Mouse (Mus musculus) kidney, adult 18-20 months (tissue): Measurements from ENCODE around the gene Acsm3.
A peak's percentile ranks its signal among the peaks of the same experiment; 100 is the strongest.
"Not testable (repeated sequence)": the region's sequence is repeated elsewhere in the genome, so short reads cannot be mapped to it uniquely, and the experiment has no call there.

Experiments used
- DNase-seq: peaks from one replicate; pipeline ENCODE4 v3.0.0; 2021

Gene Acsm3

GRCm38 (mm10) chr7:119760527-119760951 lies at the start of gene Acsm3:
Gene Acsm3, plus strand, starts transcription at chr7:119760923.
- DNase-seq, result peak; percentile 17

GRCm38 (mm10) chr7:119714111-119714510 lies 46.6 kb upstream of the Acsm3 start:
- DNase-seq, result no peak

DNA sequence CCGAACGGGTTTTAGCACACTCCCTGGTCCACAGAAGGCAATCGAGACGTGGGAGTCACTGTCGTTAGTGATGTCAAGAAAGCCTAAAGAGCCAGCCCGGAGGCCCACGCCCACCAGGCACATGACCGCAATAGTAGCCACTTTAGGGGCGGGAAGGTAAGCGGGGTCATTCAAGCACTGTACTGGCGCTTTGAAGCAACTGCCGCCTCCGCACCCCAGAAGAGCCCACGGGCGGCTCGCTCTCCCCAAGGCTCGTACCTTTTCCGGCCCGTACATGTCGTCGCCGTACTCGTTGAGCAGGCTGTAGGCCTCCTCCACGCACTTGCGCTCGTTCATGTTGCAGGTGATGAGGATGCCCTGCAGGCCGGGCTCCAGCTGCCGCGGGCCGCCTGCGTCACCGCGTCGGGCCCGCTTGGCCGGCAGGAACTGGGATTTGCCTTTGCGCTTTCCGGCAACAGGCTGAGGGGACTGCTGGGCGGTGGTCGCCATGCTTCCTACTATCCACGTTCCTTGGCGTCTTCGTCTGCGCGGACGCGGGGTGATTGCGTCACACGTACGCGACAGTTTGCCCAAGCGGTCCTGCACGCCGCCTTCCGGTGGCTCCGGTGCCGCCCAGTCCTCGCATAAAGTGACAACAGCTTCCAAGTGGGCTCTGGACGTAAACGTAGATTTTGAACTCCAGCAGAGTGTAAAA lies 40.3 kb upstream of the Acsm3 start, which contains the start of gene Thumpd1:
Thumpd1 (minus strand) TSS at position 546 of the 694 bp plus-strand sequence.
- peak; percentile 94 for DNase-seq

GRCm38 (mm10) chr7:119720947-119721310 lies 39.8 kb upstream of the Acsm3 start:
- no peak for DNase-seq

DNA sequence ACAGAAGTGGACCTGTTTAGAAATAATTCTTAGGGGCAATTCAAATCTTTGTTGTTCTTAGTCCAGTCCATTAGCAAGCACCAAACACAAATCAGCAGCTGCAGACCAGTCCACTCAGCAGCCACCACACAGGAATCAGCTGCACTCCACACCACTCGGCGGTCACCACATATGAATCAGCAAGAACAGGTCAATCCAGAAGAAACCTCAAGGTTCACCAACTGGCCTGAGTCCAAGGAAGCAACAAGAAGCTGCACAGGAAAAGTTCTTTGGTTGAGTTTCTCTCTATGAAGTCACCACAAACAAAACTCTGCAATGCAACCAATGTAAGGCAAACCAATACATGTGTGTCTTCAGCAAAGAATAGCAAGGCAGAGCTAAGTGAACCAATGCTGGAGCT lies 33.1 kb upstream of the Acsm3 start:
- no peak for DNase-seq

DNA sequence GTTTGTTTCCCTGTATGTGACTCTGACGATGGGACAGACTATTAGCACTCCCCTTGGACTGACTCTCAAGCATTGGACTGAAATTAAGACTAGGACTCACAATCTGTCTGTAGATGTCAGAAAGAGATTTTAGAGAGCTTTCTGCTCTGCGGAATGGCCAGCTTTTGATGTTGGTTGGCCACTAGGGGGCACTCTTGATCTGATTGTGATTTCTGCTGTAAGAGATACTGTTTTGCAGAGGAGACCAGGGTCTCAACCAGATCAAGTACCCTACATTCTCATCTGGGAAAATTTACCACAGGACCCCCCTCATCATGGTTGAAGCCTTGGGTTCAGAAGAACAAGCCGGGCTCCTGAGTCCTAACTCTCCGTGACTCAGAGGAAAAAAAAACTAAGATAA lies 29.5 kb upstream of the Acsm3 start:
- not testable (repeated sequence) for DNase-seq

GRCm38 (mm10) chr7:119738877-119739276 lies 21.8 kb upstream of the Acsm3 start:
- no peak for DNase-seq

DNA sequence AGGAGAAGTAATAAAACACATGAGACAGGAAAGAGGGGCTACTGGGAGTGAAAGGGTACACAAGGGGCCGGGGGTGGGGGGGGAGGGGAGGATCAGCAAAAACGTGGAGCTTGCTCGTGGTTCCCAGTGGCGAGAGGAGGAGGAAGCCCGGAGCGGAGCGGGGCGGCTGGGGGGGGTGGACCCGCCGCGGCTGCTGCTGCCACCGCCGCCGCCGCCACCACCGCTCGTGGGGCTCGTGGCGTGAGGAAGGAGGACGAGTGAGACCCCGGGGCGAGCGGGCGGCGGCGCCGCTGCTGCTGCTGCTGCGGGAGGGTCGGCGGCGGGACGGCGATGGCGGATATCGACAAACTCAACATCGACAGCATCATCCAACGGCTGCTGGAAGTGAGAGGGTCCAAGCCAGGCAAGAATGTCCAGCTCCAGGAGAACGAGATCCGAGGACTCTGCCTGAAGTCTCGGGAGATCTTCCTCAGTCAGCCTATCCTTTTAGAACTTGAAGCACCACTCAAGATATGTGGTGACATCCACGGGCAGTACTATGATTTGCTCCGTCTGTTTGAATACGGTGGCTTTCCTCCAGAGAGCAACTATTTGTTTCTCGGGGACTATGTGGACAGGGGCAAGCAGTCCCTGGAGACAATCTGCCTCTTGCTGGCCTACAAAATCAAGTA lies 20.8 kb upstream of the Acsm3 start:
- not testable (repeated sequence) for DNase-seq

GRCm38 (mm10) chr7:119744321-119744720 lies 16.4 kb upstream of the Acsm3 start:
- no peak for DNase-seq

DNA sequence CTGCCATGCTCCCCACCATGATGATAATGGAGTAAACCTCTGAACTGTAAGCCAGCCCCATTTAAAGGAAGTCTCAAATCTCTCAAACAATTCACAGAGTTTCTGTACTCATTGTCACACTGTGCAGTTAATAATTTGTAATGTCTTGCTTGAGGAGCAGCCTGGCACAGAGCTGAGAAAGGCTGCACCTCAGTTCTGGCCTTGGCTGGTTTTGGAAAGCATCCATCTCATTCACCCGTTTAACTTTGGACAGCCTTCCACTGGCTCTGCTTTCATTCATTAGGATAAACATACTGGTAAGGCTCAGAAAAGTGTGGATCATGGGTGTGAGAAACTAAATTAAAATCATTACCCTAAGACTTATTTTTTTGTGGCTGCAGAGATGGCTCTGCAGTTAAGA lies 14.9 kb upstream of the Acsm3 start:
- no peak for DNase-seq

DNA sequence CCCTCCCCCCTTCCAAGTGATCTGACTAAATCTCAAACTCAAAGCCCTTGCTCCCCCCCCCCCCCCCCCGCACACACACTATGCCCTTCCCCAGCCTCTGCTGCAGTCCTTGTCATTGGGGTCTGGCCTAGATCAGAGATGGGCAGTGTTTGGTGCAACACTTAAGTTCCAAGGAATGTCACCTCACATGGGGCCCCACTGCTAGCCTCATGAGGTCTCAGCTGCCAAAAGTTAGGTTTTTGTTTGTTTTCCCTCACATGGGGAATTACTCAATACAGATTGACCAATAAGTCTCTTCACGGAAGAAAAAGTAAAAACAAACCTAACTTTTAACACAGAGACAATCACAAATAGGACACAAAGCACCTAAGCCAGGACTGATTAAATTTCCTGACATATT lies 12.0 kb upstream of the Acsm3 start:
- DNase-seq, result no peak

DNA sequence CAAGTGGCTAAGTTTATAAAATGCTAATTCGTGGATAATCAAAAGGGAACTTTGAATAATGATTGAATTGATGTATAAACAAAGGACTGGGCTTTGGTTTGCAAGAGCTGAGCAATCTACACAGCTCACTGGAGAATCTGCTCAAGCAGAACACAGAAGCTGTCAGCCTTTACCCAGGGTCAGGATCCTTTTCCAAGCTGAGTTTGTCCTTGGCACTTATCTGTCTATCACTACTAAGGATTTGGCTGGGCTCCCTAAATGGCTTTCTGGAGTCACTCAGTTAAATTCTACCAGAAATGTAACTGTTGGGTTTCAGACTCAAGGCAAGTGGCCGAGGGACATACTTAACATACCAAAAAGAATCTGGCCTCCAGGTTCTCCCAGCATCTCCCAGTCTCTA lies 10.8 kb upstream of the Acsm3 start:
- peak; percentile 20 for DNase-seq

GRCm38 (mm10) chr7:119753696-119754095 lies 7.0 kb upstream of the Acsm3 start:
- no peak for DNase-seq

- DNase-seq, result no peak
Measured at GRCm38 (mm10) chr7:119762166-119762697, 1.5 kb downstream of the Acsm3 start.

DNA sequence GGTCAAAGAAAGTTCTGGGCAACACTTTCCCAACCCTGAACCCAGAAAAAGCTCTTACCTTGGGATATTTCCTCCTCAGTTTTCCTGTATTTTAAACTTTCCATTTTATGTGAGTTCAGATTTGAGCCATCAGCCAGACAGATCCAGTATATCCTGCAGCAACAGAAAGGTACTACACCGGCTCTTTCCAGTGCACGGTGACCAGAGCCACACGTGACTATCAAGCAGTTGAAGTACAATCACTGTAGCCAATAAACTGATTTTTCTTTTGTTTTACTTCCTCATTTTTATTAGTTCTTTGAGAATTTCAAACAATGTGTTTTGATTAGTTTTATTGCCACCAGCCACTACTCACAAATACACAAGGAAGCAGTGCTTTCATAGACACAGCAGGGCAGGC lies 3.7 kb downstream of the Acsm3 start:
- no peak for DNase-seq

DNA sequence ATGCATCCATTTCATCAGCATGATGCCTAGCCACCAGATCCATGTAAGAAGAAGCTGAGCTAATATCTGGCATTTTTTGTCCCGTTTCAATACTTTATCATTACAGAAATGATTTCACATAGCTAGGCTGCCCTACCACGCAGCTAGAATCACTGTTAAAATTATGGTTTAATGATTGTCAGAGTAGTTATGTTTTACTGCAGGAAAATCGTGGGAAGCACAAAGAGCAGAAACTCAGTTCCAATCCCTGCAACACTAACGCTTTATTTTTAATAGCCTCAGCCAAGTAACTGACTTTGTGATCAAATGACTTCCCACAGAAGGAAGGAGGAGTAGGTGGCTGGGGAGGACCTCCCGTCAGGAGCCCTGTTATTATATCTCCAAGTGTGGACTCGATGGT lies 6.3 kb downstream of the Acsm3 start:
- DNase-seq, result no peak

- DNase-seq, result no peak
Measured at GRCm38 (mm10) chr7:119769895-119770294, 9.2 kb downstream of the Acsm3 start.

- no peak for DNase-seq
Measured at GRCm38 (mm10) chr7:119783453-119783852, 22.7 kb downstream of the Acsm3 start.

DNA sequence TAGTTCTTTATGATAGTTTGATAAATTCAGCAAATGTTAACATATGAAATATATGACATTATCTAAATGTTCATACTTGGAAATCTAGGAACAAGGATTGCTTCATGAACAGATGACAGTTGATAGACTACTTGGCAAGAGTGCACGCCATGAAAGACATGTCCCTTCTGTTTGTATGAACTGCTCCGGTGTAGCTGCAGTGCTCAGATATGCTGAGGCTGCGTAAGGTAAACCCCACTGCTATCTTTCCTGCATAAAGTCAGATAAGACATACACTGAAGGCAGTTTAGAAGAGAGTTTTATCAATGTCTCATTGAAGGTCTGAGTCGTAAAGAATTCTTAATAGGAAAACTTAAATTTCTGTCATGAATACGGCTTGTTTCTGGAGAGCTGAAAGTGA lies 24.2 kb downstream of the Acsm3 start:
- DNase-seq, result no peak

GRCm38 (mm10) chr7:119789024-119789423 lies 28.3 kb downstream of the Acsm3 start:
- DNase-seq, result no peak

DNA sequence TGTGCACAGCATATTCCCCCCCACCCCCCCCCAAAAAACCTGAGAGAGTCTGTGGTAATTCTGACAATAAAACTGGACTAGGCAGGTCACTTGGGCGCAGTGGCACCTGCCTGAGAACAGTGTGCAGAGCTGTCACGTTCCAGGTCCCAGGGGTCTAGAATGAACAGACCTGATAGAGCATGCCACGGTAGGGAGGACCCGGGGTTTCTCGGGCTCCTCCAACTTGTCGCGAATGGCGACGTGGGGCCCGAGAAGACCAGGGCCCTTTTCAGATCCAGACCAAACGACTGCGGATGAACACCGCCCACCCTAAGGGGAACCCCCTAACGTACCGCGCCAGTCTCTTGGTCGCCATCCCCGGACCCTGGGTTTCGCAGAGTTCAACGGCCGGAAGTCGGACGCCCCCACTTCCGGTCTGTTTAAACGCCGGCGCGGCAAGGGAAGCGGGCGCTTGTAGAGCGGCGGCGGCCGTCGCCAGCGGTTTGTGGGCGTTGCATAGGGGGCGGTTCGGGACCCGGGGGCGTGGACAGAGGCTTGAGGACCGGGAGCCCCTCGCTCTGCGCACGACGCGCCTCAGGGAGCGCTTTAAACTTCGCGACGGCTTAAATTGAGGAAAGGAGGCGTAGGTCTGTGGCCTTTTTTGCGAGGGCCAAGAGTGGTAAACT lies 33.0 kb downstream of the Acsm3 start, which contains the start of the genes Rexo5 and Eri2:
Rexo5 (plus strand) TSS at position 421 of the 665 bp plus-strand sequence.
Eri2 (minus strand) TSS at position 473 of the 665 bp plus-strand sequence.
- peak; percentile 83 for DNase-seq

DNA sequence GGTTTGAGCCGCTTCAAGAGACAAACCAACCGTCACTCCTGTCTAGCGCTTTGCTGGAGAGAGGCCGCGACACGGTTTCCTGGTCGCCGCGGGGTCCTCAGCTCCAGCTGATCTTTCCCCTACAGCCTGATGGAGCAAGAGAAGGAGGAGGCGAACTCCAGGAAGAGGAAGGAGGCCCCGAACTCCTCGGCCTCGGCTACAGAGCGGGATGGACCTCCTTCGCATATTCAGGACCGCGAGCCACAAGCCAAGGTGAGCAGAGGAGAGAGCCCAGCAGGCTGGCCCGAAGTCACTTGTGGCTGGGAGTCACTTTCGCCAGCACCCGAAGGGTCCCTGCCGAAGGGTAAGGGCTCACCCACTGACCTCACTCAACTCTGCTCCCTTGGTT lies 33.5 kb downstream of the Acsm3 start:
- no peak for DNase-seq

DNA sequence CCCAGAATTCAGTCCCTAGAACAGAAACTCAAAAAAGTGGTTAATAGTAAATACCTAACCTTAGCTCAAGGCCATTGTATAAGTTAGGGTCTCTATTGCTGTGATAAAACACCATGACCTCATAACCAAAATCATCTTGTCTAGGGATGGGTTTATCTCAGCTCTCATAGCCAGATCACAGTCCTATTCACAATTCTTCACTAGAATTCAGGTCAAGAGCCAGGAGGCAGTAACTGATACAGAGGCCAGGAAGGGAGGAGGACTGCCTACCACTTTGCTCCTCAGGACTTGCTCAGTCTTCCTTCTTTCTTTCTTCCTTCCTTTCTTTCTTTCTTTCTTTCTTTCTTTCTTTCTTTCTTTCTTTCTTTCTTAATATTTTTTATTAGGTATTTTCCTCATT lies 34.6 kb downstream of the Acsm3 start:
- no peak for DNase-seq

DNA sequence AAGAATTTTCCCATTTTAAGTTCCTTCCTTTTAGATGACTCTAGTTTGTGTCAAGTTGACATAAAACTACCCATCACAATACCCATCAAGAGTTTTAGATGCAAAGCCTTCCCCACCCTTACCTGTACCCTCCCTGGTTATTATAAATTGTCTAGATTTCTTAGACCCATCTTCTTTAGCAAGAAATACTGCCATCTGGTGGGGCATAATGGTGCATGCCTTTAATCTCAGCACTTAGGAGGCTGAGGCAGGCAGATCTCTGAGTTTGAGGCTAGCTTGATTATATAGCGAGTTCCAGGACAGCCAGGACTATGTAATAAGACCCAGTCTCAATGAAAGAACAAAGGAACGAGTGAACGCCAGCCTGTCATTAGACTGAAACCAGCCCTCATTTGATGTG lies 39.8 kb downstream of the Acsm3 start:
- no peak for DNase-seq
